Mouse (Mus musculus) urinary bladder, postnatal 25 days (tissue): ENCODE data around the gene Cmip.
A peak's percentile ranks its signal among the peaks of the same experiment; 100 is the strongest.
"Not testable (repeated sequence)": the region's sequence is repeated elsewhere in the genome, so short reads cannot be mapped to it uniquely, and the experiment has no call there.

Experiments
- DNase-seq: peaks from one replicate; pipeline ENCODE4 v3.0.0; 2022; ENCODE audit warnings: low spot score

The Cmip gene

DNA sequence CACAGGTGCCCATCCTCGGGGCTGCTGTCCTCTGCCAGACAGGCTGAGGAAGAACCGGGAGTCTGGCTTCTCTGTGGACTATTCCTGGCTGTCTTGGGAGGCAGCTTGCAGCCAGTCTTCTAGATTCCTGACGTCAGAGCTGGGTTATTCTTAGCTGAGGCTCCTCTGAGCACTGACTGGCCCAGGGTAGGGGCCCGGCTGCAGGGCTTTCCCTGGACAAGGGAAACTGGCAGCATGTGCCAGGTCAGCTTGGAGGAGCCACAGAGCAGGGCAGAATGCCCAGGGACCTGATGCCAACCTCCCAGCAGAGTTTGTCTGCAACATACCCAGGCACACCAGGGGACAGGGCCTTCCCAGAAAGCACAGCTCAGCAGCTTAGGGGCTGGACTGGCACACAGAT lies 166.2 kb downstream of the Cmip start:
- DNase-seq: no peak

DNA sequence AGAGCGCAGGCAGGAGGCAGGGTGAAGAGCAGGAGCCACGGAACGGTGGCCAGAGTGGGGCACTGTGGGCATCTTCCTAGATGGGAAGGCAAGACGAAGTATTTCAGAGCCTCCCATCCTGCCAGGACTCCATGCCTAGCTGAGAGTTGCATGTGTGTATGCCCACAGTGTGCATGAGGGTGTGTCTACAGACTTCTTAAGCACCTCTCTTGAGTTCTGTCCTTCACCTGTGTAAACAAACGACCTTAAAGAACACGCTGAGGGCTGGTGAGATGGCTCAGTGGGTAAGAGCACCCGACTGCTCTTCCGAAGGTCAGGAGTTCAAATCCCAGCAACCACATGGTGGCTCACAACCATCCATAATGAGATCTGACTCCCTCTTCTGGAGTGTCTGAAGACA lies 171.0 kb downstream of the Cmip start:
- DNase-seq: not testable (repeated sequence)

GRCm38 (mm10) chr8:117428524-117429162 lies 171.8 kb downstream of the Cmip start:
- DNase-seq: no peak

GRCm38 (mm10) chr8:117430624-117431023 lies 173.8 kb downstream of the Cmip start:
- DNase-seq: no peak

- no peak for DNase-seq
Measured at GRCm38 (mm10) chr8:117431554-117431953, 174.7 kb downstream of the Cmip start.

GRCm38 (mm10) chr8:117432111-117432510 lies 175.2 kb downstream of the Cmip start:
- no peak for DNase-seq

GRCm38 (mm10) chr8:117433968-117434367 lies 177.1 kb downstream of the Cmip start:
- DNase-seq: no peak

- no peak for DNase-seq
Measured at GRCm38 (mm10) chr8:117436786-117437185, 179.9 kb downstream of the Cmip start.

GRCm38 (mm10) chr8:117437616-117438015 lies 180.8 kb downstream of the Cmip start:
- no peak for DNase-seq

DNA sequence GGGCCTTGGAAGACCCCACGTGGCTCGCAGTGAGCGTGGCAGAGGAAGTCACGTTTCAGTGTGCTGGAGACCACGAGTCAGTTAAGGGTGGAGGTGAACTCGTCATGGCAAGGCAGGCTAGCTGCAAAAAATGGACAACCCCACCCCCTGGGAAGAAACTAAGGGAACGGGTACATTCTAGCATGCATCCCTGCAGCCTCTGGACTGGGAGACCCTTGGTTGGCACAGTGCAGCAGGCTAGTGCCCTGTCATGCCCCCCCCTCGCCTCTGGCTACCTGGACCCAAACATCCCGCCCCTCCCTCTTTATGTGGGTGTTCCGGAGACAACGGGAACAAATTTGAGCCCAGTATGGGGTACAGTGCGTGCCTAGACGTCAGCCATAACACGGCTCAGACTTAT lies 183.5 kb downstream of the Cmip start:
- no peak for DNase-seq

- DNase-seq: no peak
Measured at GRCm38 (mm10) chr8:117440759-117441158, 183.9 kb downstream of the Cmip start.

DNA sequence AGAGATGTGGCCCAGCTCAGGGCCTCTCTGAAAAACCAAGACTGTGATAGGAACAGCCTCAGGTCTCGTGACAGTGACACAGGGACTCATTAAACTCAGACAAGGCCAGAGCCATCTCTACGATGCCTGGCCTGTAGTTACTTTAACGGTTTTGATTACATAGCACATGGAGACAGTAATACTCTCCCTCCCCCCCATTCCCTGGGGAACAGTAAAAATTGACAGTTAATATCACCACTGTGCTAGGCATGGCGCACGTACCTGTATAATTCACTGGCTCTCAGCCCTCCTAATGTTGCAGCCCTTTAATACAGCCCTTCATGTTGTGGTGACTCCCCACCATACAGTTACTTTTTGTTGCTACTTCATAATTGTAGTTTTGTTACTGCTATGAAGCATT lies 188.6 kb downstream of the Cmip start:
- no peak for DNase-seq

DNA sequence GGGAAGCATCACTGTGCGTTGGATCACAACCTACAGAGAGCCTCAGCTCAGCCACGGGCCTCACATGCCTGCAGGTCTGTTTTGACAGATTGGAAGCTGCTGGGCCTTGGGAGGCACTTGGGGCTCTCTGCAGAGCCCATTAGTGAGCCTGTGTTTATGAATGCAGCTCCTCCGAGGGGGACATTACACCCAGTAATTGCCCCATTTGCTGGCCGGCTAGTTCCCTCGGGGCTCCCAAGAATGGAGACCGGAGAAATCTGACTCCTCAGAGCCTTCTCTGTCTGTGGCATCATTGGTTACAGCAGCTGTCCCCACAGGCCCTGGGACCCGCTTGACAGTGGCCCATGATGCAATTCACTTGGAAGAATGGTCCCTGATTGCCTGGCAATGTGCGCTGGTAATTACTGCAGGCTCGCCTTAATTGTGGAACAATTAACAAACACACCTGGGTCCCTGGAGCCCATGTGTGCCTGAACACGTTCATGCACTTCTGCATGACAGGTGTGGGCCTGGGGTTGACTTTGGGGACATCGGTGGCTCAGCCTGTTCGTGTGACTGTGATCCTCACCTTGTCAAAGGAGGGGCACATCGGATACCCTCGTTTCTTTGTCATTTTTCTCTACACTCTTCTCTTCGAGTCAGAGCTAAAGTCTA lies 189.6 kb downstream of the Cmip start:
- DNase-seq: no peak

GRCm38 (mm10) chr8:117451072-117451471 lies 194.2 kb downstream of the Cmip start:
- no peak for DNase-seq

DNA sequence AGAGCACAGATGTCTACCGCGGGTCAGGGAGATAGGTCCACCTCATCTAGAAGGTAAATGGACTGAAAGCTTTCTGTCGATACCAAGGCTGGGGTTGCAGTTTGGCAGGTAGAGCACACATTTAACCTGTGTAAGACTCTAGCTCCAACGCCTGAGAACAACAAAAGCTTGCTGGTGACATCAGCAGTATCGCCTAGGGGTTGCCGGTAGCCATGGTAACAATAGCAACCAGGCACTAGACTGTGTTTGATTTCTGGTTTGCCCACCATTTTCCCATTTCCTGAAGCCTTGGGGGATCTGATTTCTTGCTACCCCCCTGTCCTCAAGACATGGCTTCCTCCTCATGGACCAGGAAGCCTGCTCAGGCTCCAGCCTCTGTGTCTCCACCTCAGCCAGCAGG lies 197.1 kb downstream of the Cmip start:
- DNase-seq: no peak

GRCm38 (mm10) chr8:117454516-117455116 lies 197.8 kb downstream of the Cmip start:
- peak; percentile 21 for DNase-seq

GRCm38 (mm10) chr8:117455701-117456100 lies 198.8 kb downstream of the Cmip start:
- DNase-seq: no peak

DNA sequence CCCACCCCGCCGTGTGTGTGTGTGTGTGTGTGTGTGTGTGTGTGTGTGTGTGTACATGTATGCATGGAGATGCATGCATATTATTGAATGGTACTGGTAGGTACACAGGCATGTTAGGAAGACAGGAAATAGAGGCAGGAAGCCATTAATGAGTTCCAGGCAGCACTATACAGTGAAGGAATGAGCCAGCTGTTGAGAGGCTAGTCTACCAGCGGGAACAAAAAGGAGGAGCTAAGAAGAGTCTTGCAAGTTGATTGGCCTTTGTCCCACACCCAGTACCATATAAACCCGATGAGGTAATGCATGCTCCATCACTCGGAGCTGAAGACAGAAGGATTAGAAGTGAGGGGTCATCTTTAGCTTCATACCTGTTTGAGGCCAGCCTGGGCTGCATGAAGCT lies 201.6 kb downstream of the Cmip start:
- DNase-seq: no peak

GRCm38 (mm10) chr8:117462701-117463284 lies 205.9 kb downstream of the Cmip start:
- no peak for DNase-seq

GRCm38 (mm10) chr8:117464525-117464924 lies 207.7 kb downstream of the Cmip start:
- no peak for DNase-seq

DNA sequence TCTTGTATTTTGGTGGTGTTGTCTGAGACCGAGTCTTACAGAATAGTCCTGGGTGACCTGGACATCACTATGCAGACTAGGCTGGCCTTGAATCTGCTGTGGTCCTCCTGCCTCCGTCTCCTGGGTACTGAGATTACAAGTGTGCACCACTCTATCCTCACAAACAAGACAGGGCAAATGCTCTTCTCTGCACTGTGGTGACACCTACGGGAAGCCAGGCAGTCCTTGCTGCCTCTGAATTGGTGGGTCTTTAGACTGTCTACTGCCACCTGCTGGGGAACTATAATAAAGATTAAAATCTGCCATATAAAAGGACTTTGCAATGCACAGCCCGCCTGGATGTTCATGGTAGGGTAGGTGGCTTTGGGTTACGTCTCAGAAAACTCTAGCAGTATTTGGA lies 208.4 kb downstream of the Cmip start:
- peak; percentile 55 for DNase-seq

GRCm38 (mm10) chr8:117467466-117467865 lies 210.6 kb downstream of the Cmip start:
- DNase-seq: no peak
